Mouse (Mus musculus): Measurements from ENCODE around the gene Gm11009.
"Not testable (repeated sequence)": the region's sequence is repeated elsewhere in the genome, so short reads cannot be mapped to it uniquely, and the experiment has no call there.

The Gm11009 gene

DNA sequence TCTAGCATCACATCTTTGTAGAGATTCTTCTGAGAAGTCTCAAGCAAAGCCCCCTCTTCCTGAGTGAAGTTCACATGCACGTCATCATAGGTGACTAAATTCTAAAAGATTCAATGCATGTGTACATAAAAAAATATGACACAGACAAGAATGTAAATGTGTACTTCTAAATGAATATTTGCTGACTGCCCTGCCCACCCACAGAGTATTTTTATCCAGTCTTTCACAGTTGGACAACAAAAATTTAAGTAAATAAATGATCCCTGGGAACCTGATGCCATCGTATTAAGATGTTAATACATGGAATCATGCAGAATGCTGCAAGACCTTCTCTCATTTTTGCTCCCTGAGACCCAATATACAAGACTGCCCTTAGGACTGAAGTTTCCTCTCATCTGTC lies at the start of gene Gm11009:
TSS of gene Gm11009 (minus strand) at position 101 of the 400 bp plus-strand sequence.
- not testable (repeated sequence) for DNase-seq

All from embryo, embryonic 11 days (tissue).